Mouse (Mus musculus): ENCODE results near the gene Mvb12b.

Mvb12b gene

GRCm38 (mm10) chr2:33745724-33746123, 142.0 kb downstream of the Mvb12b start:
- in situ Hi-C loops (cut with MboI, MseI), result loop anchor here in 1 of 2 experiments (5.0 kb wide), 1 partner anchor 212 kb away; no protein-coding TSS in a partner anchor

GRCm38 (mm10) chr2:33737128-33737527, 150.6 kb downstream of the Mvb12b start:
- in situ Hi-C loops (cut with MboI, MseI), result no loop called here

GRCm38 (mm10) chr2:33736722-33737121, 151.0 kb downstream of the Mvb12b start:
- in situ Hi-C loops (cut with MboI, MseI), result no loop called here

- in situ Hi-C loops (cut with MboI, MseI), result loop anchor here in 1 of 2 experiments (5.0 kb wide), 1 partner anchor 58 kb away; no protein-coding TSS in a partner anchor
Observed at GRCm38 (mm10) chr2:33734781-33735485, 152.8 kb downstream of the Mvb12b start.

GRCm38 (mm10) chr2:33729701-33730100, 158.0 kb downstream of the Mvb12b start:
- in situ Hi-C loops (cut with MboI, MseI), result loop anchor here in 1 of 2 experiments (5.0 kb wide), 1 partner anchor 52 kb away; no protein-coding TSS in a partner anchor

DNA sequence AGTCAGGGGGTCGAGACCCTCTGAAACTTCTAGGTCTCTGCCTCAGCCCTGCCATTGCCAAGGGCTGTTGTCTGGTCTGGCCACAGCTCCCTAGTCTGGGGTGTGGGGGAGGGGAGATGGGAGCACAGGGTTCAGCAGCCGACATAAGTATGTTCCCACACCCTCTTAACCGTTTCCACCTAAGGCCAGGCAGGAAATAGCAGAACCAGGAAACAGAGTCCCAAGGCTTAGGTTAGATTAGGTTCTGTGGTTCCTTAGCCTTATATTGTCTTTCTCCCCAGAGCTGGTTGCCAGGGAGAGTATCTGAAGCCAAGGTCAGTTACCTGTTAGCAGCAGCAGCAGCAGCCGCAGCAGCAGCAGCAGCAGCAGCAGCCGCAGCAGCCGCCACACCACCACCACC, 160.5 kb downstream of the Mvb12b start:
- in situ Hi-C loops (cut with MboI, MseI), result no loop called here

DNA sequence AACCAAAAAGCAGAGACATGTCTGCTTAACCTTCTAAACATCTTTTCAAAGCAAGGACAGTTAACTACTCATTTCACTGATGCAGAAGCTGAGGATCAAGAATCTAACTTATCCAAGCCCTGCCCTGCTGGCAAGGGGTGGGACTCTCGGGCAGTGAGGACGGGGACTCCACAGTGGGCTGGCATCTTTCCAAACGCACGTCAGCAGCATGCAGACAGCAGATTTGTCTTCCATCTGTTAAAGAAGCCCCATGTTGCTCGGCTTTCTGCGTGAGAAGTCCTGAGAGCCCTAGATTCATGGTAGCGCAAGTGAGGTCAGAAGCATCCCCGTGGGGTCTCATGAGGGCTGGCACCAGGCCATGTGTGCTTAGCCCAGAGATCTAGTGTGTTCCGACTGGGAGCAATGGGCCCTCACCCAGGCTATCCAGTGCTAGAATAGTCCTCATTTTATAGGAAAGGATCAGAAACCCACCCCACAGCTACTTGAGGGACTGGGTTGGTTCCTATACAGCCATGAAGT, 167.3 kb downstream of the Mvb12b start:
- in situ Hi-C loops (cut with MboI, MseI), result no loop called here

DNA sequence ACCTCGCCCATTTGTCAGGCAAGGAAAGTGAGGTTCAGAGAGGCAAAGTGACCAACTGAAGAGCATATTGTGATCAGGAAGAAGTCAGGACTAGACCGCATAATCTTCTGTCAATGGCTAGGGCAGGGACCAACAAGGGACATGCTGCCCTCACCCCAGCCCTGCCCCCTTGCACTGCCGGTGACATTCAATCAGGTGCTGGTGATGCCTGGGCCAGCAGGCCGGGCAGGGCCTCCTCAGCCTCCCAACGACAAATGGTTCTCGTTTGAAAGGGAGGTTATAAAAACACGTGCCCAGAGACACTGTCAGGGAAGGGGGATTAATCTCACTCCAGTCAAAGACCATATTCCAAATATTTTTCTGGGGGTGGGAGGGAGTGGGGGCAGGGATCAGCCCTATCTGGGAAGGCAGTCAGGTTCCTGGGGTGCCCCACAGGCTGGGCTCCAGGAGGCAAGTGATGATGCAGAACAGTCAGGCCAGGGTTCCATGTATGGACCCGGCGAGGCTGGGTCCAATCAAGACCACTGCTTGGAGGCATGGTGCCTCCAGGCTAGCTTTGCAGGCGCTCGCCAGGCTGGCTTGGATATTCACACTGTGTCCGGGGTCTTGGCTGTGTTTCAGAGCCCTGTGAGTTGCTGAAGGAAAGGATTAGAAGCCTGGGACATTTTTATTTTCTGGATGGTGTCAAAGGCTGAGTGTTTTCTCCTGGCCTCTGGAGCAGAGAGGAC, 168.2 kb downstream of the Mvb12b start:
- in situ Hi-C loops (cut with MboI, MseI), result no loop called here

- in situ Hi-C loops (cut with MboI, MseI), result no loop called here
Observed at GRCm38 (mm10) chr2:33718561-33718960, 169.2 kb downstream of the Mvb12b start.

DNA sequence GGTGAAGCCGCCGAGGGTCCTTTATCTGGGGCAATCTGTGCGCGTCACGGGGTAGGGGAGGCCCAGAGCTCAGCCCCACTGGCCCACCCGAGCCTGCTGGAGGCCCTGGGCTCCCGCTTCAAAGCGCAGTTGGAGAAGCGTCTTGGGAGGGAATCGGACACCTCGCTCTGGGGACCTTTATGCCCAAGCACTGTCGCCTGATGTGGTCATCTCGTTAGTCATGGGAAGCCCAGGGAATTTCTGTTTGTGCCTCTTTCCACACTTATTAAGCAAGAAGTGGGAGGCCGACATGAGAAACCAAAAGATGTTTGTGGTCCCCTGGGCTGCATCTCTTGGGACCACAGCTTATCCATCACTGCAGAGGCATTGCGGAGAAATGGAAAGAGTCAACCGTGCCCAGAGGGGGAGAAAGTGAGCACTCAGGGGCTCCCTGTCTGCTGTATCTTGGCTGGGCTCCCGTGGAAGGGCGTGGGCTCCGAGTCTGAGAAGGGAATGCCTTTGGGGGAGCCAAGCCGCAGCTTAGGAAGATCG, 169.9 kb downstream of the Mvb12b start:
- in situ Hi-C loops (cut with MboI, MseI), result no loop called here

- in situ Hi-C loops (cut with MboI, MseI), result no loop called here
Observed at GRCm38 (mm10) chr2:33717378-33717777, 170.4 kb downstream of the Mvb12b start.

DNA sequence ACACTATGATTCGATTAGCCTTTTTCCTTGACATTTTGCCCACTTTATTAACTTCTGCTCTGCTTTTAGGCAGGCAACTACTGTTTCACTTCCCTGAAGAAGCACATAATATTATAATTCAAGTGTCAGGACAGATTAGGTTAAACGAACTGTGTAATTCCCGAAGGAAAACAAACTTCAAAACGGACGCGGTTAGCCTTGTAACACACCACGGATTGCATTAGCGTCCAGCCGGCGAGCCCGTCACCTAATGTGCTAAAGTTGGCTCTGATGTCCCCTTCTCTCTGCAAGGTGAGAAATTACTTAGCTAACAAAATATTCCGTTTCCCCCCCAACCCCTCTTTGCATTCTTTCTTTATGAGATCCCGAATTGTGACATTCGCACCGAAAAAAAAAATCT, 170.9 kb downstream of the Mvb12b start:
- in situ Hi-C loops (cut with MboI, MseI), result no loop called here

GRCm38 (mm10) chr2:33714932-33715331, 172.8 kb downstream of the Mvb12b start:
- in situ Hi-C loops (cut with MboI, MseI), result no loop called here

- in situ Hi-C loops (cut with MboI, MseI), result no loop called here
Observed at GRCm38 (mm10) chr2:33713580-33714260, 174.0 kb downstream of the Mvb12b start.

DNA sequence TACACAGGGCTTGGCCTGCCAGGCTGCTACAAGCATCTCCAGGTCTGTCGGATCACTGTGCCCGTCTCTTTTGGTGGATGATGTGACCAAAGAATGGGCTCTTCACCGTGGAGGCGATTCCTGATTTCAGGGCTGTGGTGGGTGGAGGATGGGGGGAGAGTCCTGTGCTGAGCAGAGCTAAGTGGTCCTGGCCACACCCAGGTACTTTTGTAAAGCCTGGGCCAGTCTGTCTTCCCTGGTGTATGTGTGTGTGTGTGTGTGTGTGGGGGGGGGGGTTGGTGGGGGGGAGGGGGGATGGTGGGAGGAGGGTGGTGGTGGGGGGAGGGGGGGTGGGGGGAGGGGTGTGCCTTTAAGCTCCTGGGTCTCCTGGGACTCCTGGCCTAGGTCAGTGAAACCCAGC, 174.9 kb downstream of the Mvb12b start:
- in situ Hi-C loops (cut with MboI, MseI), result no loop called here

- in situ Hi-C loops (cut with MboI, MseI), result no loop called here
Observed at GRCm38 (mm10) chr2:33708831-33709230, 178.9 kb downstream of the Mvb12b start.

GRCm38 (mm10) chr2:33708096-33708495, 179.7 kb downstream of the Mvb12b start:
- in situ Hi-C loops (cut with MboI, MseI), result no loop called here

DNA sequence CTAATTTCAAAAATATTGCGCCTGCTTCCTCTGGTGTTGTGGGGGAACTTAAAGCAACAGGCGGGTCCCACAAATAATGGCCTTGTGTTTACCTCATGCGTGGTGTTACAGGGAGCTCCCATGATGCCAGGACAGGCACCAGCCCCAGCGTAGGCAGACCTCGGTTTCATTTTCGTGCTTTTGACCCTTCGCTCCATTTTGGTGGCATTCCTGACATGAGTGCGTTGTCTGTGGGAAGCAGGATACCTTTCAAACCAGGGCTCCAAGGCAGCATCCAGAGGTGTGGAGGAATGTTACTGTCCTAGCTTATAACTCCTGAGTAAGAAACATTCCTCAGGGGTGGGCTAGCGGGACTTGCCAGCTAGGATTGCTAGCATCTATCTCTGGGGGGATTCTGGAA, 181.3 kb downstream of the Mvb12b start:
- in situ Hi-C loops (cut with MboI, MseI), result no loop called here

DNA sequence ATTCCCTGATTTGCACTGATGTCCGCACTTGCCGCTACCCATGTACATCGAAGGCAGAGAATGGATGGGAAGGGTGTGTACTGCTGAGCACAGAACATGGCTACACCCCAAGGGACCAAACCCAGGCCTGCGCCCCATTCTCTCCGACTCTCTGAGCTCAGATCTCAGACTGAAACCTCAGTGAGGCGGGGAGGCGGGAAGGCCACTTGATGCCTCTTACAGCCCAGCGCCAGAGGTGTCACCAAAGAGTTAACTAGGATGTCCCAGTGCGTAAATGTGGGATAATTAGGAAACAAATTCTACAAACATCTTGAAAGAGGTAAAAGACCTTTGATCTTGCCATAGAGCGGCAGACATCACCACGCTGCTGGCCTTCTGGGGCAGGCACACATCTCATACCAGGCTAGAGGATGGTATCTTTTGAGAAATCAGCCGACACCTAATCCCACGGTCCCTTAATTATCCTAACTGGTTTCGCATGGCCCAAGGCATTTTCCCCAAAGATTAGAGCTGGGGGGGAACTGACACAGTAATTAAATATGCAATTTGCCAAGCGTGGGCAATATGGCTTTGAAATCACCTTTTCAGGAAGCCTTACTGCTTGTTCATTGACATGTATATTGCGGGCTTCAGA, 181.9 kb downstream of the Mvb12b start:
- in situ Hi-C loops (cut with MboI, MseI), result no loop called here

DNA sequence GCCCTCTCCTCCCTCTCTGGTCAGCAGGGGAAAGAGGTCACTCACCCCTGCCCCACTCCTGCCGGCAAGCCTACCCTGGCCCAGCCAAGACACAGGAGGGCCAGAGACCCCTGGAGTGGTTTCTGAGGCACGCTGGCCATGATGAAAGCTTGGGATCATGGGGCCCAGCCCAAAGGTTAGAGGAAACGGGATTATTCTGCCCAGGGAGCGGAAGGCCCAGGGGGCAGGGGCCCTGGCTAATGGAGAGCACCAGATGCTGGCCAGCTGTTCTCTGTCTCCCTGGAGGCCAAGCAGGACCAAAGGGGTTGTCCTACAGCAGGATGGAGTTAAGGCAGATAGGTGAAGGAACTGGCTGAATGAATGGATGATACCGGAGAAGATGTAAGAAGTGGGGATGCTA, 184.5 kb downstream of the Mvb12b start:
- in situ Hi-C loops (cut with MboI, MseI), result no loop called here

- in situ Hi-C loops (cut with MboI, MseI), result no loop called here
Observed at GRCm38 (mm10) chr2:33702705-33703104, 185.0 kb downstream of the Mvb12b start.
